Mouse (Mus musculus): Measurements from ENCODE around the gene Tspear.

DNA sequence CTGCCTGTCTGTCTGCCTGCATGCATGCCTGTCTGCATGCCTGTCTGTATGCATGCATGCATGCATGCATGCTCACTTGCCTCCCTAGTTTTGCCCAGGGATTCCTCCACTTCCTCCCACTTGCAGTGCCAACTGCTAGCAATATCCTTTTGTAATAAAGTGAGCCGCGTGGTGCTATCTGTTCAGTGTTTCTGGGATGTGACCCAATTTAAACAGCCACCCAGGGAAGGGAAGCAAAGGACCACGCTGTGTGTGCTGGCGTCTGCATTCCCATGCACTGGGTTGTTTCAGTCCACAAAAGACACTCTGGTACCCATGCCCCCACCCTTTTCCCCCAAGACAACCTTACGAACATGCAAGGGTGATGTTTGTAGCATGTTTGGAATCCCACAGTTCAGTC, 234.6 kb downstream of the Tspear start:
- TF ChIP-seq POLR2A (IDR thresholded peaks at IDR 0.05; ENCODE audit: insufficient read depth, low read length) (no peak), CTCF (IDR thresholded peaks at IDR 0.05; ENCODE audit: low read depth, low read length) (no peak), EP300 (IDR thresholded peaks at IDR 0.05; ENCODE audit: insufficient read depth, low read depth, low read length) (no peak)

Measured in ES-Bruce4 (cell line).